Mouse (Mus musculus) adrenal gland (tissue): ENCODE measurements around the gene 3110082J24Rik.

Experiments used
- intact Hi-C: fragments of 180-260 bp; cut with DNase I; formaldehyde crosslinking; loops from one replicate; pipeline ENCODE4 v1.15.1; 2025
- long read RNA-seq, 2 experiments: library from polyadenylated mRNA; unstranded; transcript quantifications; one replicate each; pipeline ENCODE4 v2.0.0; 2020; ENCODE audit warnings: borderline replicate concordance in 1 of 2; ENCODE audit not compliant: insufficient replicate concordance in 1 of 2

The 3110082J24Rik gene
- long read RNA-seq, experiment 1, result 0 reads
- long read RNA-seq, experiment 2, result 0 reads

DNA sequence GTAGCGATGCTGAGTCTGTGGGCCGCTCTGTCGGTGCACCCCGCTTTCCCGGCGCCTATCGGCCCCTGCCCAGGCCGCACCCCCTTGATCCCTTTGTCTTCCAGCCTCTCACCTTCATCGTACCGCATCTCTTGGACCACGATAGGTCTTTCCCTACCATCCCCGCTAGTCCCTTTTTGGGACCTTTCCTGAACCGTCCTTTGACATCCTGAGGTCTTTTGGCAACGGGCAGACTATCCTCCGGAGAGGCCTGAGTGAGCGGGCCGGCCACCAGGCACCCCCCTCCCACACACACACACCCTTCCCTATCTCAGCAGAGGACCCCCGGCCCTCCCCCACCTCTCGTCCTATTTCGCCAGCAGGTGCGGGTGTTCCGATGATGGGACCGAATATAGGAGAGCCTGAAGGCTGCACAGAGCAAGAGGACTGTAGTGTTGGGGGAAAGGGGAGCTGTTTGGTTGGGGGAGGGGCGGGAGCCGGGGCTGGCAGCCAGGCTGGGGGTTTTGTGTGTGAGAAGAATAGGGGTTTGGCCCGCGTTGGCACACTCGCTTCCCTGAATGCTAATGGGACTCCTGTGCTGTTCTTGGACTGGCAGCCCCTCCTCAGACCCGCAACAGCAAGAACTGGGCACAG, at the start of gene 3110082J24Rik:
TSS of gene 3110082J24Rik (minus strand) at position 419 of the 633 bp plus-strand sequence.
- intact Hi-C loops, result no loop called here

DNA sequence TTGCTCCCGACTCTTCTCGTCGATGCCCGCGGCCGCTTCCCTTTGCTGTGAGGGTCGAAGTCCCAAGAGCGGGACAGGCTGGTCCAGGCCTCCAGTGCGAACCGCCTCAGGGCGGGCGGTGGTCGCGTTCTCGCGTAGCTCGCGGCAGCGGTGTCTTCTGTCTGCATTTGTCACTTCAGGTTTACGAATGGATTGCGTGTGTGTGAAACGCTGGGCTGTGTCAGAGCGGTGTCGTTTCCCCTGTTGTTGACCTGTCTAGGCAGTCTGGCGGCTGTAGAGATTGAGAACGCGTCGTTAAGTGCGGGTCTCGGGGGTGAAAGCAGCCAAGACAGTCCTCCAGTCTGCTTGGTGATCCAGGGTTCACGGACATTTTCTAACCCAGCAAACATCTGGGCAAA, 49.5 kb upstream of the 3110082J24Rik start:
- intact Hi-C loops, result no loop called here

DNA sequence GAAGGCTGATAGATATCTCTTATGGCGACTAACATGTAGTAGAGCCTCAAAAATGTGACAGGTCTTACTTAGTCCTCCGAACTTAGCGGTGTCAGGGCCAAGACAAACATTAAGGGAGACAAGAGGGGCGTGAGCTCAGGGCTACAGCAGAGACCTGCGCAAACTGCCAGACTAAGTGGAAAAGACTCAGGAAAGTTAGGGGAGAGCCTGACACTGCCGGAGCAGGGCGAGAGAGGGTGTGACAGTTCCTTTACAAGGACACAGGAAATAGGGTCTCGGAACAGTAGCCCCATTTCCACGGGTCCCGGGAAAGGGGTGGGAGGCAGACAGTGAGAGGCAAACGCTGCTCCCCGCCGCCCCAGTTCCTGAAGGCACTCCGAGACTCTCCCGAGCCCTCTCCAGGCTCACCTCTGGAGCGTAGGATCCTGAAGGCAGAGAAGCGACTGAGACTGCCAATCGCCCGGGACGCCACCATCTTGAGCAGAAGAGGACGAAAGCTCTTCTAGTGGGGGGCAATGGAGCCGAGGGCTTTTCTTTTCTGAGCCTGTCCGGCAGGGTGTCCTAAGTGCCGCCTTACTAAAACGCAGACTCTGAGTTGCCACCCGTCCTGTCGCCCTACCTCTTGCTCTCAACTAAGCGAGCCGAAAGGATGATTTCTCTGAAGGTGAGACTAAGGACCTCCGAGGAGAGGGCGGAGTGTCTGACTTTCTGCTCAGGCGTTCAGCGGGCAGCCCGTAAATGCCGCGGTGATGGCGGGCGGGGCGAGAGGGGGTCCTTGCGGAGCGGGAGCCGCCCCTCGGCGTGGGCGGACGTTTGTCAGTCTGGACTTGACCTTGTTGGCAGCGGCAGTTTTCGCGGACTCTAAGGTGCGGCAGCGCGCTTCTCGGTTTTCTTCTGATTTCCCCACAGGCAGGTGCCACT, 48.8 kb upstream of the 3110082J24Rik start, which contains the start of the genes Hadha and Hadhb:
TSS of gene Hadha (minus strand) at position 689 of the 921 bp plus-strand sequence.
TSS of gene Hadhb (plus strand) at position 775 of the 921 bp plus-strand sequence.
- intact Hi-C loops, result no loop called here

DNA sequence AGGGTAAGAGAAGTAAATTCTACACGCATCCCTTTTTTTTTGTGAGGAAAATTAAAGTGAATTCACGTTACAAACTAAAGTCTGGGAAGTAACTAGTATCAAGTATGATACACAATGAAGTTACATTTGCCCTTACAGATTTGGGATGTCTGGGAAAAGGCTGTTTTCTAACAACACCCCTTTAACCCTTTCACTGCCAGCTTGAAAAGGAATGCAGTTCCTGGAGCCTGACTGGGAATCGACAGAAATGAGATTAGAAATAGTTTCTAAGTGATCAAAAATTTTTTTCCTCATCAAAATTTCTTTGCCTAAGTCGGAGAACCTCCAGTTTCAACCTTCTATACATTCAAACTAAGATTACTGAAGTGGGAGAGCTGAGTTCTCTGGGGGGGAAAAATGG, 48.1 kb upstream of the 3110082J24Rik start:
- intact Hi-C loops, result no loop called here

DNA sequence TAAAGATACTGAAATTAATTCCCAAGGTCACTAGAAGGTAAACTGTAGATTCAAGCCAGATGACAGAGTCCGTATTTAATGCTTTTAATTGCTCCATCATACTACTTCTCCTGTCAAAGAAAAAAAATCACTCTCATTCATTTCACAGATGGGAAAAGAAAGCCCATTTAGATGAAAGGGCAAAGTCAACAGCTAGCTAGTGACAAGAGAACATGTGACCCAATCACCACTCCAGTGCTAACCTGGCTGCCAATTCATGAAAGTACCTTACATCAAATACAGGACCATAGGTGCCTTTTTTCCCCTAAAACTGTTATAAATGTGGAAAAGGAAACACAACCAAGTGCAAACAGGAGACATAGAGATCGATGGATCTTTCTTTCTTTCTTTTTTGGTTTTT, 47.3 kb upstream of the 3110082J24Rik start:
- intact Hi-C loops, result no loop called here

DNA sequence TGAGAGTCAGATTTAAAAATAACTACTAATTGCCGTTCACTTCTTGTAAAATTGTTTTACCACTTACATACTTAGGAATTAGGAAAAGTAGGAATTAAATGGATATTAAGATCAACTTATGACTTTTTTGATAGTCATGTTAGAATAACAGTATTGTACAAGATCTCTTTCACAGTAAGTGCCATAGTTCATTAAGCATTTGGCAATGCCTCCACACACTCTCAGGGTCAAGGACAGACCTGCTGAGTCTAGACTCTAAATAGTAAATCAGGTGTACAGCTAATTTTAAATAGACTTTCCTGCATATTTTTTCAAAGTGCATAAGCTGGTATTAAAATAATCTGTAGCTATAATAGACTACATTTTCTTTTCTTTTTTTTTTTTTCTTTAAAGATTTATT, 46.5 kb upstream of the 3110082J24Rik start:
- intact Hi-C loops, result no loop called here

DNA sequence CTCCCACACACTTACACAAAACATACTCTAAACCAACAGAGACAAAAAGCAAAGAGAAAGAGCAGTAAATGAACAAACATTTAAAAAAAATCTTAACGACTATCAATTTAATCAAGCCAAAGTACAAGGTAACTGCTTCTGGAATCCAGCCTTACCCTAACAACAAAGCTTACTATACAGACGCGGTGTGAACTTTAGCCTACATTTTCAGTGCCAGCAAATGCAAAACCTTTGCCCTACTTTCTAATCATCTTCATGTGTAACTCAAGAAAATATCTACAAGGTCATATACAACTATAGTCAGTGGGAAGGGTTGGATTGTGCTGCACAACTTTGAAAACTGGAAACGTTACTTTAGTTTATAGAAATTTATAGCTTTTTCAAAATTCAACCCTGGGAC, 46.1 kb upstream of the 3110082J24Rik start:
- intact Hi-C loops, result no loop called here

DNA sequence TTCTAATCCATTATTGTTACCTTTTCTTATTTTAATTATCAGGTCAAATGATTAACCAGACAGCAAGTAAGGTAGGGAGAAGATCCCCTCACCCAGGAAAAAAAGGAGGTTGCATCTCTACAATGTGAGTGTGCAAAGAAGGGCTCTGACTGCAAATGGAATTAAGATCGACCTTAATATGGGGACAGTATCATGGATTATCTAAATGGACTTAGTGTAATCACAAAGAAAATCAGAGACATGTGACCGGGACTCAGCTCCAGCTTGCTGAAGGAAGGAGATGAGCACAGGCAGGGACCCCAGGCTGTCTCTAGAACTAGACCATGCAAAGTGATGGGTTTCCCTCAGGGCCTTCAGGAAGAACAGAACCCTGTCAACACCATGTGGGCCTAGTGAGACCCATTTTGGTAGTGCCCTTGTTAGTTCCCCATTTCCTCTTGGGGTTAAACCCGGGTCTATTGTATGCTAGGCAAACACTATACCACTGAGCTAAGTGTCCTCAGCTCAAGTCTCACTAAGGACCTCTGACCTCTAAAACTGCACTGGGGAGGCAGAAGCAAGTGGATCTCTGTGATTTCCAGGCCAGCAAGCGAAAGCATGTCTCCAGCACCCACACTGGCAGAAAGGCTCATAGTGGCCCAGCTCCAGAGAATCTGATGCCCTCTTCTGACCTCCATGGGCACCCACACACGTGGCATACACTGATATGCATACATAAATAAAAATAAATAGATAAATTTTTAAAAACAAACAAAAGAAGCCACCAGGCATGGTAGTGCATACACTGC, 42.4 kb upstream of the 3110082J24Rik start:
- intact Hi-C loops, result no loop called here

DNA sequence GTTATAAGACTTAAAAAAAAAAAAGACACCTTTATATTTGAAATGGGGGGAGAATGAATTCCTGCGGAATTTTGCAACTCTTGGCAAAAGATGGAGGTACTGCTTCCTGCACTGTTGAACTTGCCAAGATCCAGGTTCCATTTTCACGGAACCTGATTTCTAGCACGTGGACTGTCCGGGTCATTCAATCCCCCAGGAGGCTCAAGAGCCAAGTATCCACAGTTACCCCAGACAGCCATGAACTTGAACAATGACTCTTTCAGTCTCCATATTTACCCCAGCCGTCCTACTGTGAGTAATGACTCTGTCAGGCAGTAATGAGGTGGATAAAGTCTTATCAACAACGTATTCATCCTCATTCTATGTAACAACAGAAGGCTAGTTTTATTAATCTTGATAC, 40.6 kb upstream of the 3110082J24Rik start:
- intact Hi-C loops, result no loop called here

DNA sequence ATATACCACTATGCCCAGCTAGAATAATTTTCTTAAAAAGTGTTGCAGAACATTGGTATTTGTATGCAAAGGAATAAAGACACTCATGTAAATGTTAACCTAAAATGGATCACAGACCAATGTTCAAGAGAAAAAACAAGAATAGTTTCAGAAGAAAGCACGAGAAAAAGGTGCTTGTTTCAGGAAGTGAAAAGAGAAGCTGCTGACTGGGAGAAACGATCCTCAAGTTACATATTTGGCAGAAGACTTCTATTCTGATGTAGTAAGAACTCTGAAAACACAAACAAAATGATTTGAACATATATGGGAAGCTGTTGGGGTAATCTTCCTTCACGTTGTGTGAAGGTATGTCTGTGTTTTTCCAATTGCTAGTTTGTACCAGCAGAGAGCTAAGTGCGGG, 32.3 kb upstream of the 3110082J24Rik start:
- intact Hi-C loops, result no loop called here

DNA sequence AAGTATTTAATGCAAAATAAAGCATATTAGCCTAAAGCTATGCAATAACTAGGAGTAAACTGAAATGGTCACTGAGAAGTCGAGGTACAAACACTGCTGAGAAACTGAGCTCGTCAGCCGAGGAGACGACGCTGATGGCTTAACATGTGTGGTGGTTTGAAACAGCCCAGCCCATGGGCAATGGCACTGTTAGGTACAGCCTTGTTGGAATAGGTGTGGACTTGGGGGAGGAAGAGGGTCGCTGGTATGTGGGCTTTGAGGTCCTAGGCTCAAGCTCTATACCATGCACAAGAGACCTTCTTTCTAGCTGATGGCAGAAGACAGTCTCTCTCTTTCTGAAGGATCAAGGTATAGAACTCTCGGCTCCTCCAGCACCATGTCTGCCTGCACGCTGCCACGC, 31.4 kb upstream of the 3110082J24Rik start:
- intact Hi-C loops, result no loop called here

DNA sequence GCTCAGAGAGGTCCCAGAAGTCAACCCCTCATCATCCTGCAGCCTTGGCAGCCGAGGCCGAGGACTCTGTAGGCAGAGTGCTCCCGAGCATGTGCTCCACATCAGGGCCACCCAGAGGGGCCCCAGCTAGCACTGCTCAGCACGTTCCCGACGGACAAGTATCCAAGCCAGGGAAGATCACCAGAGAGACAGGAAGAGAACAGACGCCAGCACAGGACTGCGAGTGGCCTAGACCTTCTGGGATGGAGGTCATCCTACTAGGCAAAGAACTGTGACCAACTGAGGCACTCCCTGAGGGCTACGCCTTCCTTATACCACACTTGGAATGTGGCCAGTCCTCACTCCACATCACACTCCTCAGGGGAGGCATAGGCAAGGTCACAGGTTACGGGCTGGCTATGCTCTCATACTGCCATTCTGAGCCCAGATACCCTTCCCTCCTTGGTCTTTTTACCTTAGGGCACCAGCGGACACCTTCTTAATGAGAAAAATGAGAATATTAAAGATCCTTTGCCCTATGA, 29.9 kb upstream of the 3110082J24Rik start:
- intact Hi-C loops, result no loop called here

DNA sequence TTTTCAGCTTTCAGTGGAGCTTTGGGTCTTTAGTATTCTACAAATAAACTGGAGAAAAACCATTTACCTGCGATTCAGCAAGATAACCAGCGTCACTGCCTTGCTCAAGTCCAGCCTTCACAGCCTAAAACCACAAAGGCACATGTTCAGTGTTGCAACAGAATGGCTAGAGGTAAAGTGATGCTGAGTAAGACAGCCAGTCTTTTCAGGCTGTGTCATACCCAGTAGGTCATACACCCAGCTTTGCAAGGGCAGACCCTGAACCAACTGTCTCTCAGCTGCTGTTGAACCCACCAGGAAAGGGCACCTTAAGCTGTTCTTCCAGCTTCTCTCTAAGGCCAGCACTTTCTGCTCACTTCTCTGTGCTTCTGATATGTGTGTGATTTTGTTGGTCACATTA, 26.3 kb upstream of the 3110082J24Rik start:
- intact Hi-C loops, result no loop called here

DNA sequence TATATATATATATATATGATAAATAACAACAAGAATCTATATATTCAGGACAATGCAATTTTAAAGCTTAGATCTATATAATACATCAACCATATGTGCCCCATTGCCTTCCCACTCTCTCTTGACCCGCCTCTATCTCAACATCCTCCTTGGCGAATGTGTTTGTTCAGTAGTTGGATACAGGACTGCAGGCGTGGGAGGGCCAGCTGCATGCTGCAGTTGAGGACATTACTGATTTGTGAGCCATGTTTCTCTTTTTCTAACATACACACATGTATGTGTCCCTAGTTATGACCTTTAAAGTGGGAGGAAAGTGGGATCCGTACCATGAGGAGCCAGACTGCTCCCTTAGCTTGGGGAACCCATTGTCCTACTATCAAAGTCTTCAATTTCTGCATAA, 25.4 kb upstream of the 3110082J24Rik start:
- intact Hi-C loops, result no loop called here

DNA sequence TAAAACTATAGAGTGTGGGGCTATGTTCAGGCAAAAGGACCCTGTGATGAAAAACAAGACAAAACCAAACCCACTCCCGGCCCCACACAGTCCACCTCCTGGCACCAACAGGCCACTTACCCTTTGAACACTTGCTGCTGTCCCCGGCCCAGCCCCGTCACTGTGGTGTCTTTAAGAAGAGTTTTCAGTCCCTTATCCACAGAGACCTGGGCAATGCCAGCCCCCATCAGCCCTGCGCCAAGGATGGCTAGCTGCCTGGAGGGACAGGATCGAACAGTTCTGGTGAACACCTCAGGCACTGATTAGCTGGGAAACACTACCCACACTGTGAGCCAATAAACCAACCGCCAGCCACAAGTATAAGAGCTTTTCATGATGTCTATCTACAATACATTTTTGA, 22.8 kb upstream of the 3110082J24Rik start:
- intact Hi-C loops, result no loop called here

DNA sequence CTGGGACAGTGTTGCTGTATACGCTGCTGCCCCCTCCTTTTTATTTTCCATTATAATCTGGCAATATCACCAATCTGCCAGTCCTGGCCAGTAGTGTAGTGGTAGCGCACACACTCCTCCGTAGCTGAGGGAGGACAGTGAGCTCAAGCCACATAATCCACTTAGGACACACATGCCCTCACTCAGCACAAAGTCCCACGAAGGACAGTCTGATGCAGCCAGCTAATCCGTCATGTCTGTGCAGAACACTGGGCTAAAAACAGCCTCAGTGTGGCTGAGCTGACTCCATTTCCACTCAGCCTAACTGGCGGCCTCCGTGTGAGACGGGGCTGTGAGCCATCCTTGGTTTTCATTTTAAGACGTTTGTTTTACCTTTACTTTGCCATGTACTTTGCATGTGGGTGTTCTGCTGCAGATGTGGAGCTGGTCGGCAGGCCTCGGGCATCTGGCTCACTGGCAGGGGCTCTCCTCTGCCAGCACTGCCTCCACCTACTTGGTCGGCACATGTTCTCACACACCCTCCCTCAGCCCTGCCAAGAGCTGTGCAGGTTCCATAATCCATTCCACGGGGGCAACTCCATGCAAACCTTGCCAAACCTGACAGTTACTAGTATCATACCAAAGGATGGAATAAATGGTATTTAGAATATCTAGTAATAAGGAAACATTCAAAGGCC, 22.2 kb upstream of the 3110082J24Rik start:
- intact Hi-C loops, result no loop called here

DNA sequence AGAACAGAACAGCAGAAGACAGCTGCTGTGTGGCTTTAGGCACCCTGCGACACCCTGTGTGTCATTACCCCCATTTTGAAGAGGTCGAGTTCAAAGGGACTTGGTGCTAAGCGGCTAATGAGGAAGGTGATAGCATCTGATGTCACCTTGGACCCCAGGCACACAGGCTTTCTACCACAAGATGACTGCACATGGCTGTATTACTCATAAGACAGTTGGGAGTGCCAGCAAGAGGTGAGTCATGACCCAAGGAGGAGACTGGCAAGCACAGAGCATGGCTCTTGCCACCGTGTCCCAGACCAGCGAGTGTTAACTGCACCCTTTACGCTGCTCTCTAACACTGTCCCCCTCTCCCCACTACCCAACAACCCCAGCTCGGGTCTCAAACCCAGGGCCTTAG, 20.9 kb upstream of the 3110082J24Rik start:
- intact Hi-C loops, result no loop called here

DNA sequence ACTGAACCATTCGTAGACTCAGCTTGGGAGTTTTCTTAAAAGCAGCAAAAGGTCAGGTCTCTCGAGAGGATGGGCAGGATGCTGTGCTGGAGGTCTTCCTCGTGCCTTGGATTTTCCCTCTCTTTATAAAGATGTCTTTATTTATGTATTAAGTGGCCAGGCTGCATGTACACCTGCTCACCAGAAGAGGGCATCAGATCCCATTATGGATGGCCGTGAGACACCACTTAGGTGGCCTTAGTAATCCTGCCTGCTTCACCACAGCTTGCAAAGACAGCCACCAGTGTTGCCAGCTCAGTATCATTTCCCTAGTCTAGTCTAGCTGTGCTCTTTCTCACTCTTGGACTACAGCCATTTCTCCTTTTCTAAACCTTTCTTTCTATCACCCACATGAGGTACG, 19.7 kb upstream of the 3110082J24Rik start:
- intact Hi-C loops, result no loop called here

DNA sequence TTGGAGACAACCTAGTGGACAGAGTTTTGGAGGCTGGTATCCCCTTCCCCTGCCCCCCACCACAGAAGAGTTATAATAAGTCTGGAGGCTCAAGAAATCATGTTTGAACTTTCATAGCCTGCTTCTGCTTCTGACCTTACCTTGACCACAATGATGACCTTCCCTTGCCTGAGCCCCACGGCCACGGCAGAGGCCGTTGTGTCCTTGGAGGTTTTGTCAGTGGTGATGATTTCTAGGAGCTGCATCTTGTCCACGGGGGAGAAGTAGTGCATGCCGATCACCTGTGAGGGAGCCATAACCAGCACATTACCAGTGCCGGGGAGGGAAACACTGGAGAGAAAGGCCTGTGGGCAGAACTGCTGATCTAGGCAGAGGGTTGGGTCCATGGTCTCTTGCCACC, 16.6 kb upstream of the 3110082J24Rik start:
- intact Hi-C loops, result no loop called here

DNA sequence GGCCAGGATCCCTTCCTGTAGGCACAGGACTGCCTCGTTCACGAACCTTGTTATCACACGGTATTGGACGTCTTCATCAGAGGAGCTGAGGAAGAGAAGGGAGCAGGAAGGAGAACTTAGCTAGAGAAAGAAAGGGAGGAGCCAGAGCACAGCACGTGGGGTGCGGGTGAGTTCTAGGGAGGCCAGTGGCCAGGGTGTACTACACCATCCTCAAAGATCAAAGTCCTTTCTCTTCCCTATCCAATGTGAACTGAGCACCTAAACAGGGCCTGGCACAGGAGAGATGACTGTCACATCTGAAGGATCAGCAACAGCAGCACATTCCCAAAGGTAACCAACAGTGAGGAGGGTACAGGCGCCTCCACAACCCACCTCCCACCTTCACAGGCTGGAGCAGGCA, 14.2 kb upstream of the 3110082J24Rik start:
- intact Hi-C loops, result no loop called here

DNA sequence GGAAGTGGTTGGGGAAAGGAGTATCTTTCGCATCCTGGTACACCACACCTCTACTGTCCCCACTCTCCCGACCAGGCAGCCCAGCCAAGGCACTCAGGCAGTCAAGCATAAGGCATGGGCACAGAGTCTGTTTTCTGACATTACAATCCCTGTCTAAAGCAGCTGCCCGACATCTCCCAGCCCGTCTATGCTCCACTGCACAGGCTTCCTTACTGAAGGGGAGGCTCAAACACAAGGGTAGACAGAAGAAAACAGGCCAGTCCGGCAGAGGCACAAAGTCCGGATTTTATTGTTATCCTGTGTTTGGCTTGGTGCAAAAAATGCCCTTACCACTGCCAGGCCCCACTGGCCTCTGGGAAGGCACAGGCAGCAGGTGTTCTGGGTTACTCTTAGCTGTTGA, 13.3 kb upstream of the 3110082J24Rik start:
- intact Hi-C loops, result no loop called here
